In genomic region chr13:113865378-113865777, GRCm38 (mm10) we compare ENCODE assay signal across 13 mouse cellular contexts.
DNase-seq lines count a peak whose midpoint lies in the region; ATAC-seq and TF ChIP-seq lines count a peak whose summit lies in the region.
"Had no signal": no experiment of that assay in that cellular context is flagged by ENCODE, and none has a peak within 500 bp of the region (broad histone marks: within the 10 kb centered on the region; RNA-seq: fewer than 3 reads in every experiment).

No protein-coding gene starts in this region.

- H3K4me3 ChIP-seq in heart, embryonic 13.5 days = no peak overlapping the region
- H3K4me3 ChIP-seq in ES-Bruce4 (ENCODE audit: low read depth, low read length) = no peak overlapping the region
- no peak overlapping the region for H3K4me3 ChIP-seq in intestine, embryonic 15.5 days (replicated peaks)
- H3K4me3 ChIP-seq: embryonic facial prominence, embryonic 13.5 days; forebrain, embryonic 12.5 days; hindbrain, embryonic 12.5 days had no signal

- H3K9ac ChIP-seq in heart, embryonic 13.5 days = 0 out of 2 replicates have a peak overlapping the region, but pooled peaks have one; percentile 5
- H3K9ac ChIP-seq in ES-Bruce4 (ENCODE audit: low read depth, poor library complexity, severe bottlenecking) = no peak overlapping the region
- no peak overlapping the region for H3K9ac ChIP-seq in intestine, embryonic 15.5 days
- H3K9ac ChIP-seq: embryonic facial prominence, embryonic 13.5 days; forebrain, embryonic 12.5 days; hindbrain, embryonic 12.5 days had no signal

- H3K9me3 ChIP-seq in heart, embryonic 13.5 days = no peaks in the 10 kb centered on the region
- H3K9me3 ChIP-seq in ES-Bruce4 (replicated peaks; ENCODE audit: control insufficient read depth, insufficient read depth, low read length, poor library complexity, severe bottlenecking) = no peaks in the 10 kb centered on the region
- H3K9me3 ChIP-seq in intestine, embryonic 15.5 days = no peaks in the 10 kb centered on the region; the same call in 1 of the 2 replicates
- H3K9me3 ChIP-seq: embryonic facial prominence, embryonic 13.5 days; forebrain, embryonic 12.5 days; hindbrain, embryonic 12.5 days had no signal

- TF ChIP-seq CTCF in ES-Bruce4 (IDR thresholded peaks at IDR 0.05; ENCODE audit: low read depth, low read length) = no peak

- no peak for ATAC-seq in heart, embryonic 13.5 days (ENCODE audit: extremely low read depth, insufficient number of reproducible peaks, low FRiP score, low TSS enrichment)
- 0 out of 2 replicates have a peak, but pooled peaks have one; percentile 11 for ATAC-seq in common myeloid progenitor, adult 5-6 weeks (replicated peaks; ENCODE audit: low read depth, poor library complexity, severe bottlenecking)
- ATAC-seq in megakaryocyte progenitor cell, adult 5-6 weeks (replicated peaks; ENCODE audit: poor library complexity) = peak; percentile 19
- ATAC-seq in intestine, embryonic 15.5 days = no peak

- H3K4me2 ChIP-seq in heart, embryonic 13.5 days = no peak overlapping the region
- H3K4me2 ChIP-seq in intestine, embryonic 15.5 days (replicated peaks) = no peak overlapping the region
- H3K4me2 ChIP-seq: embryonic facial prominence, embryonic 13.5 days; forebrain, embryonic 12.5 days; hindbrain, embryonic 12.5 days had no signal

- TF ChIP-seq EP300 in ES-Bruce4 (IDR thresholded peaks at IDR 0.05; ENCODE audit: insufficient read depth, low read depth, low read length) = no peak

- no peak overlapping the region; the same call in 1 of the 2 replicates for H3K27ac ChIP-seq in heart, embryonic 13.5 days (replicated peaks)
- peak overlapping the region; percentile 81 for H3K27ac ChIP-seq in ES-Bruce4 (ENCODE audit: insufficient read depth, low read length)
- no peak overlapping the region for H3K27ac ChIP-seq in intestine, embryonic 15.5 days
- H3K27ac ChIP-seq: embryonic facial prominence, embryonic 13.5 days; forebrain, embryonic 12.5 days; hindbrain, embryonic 12.5 days had no signal

- no peaks in the 10 kb centered on the region for H3K36me3 ChIP-seq in heart, embryonic 13.5 days
- no peaks in the 10 kb centered on the region for H3K36me3 ChIP-seq in ES-Bruce4 (ENCODE audit: control insufficient read depth, insufficient read depth, low read length, poor library complexity, severe bottlenecking)
- no peaks in the 10 kb centered on the region for H3K36me3 ChIP-seq in intestine, embryonic 15.5 days
- H3K36me3 ChIP-seq: embryonic facial prominence, embryonic 13.5 days; forebrain, embryonic 12.5 days; hindbrain, embryonic 12.5 days had no signal

- no peak for DNase-seq in heart, adult 18-20 months
- DNase-seq in left cerebral cortex, postnatal 36 days (ENCODE audit: low spot score in 2 of 2) = no peak
- DNase-seq: kidney, adult 11 months had no signal

- H3K27me3 ChIP-seq in heart, embryonic 13.5 days (replicated peaks) = no peaks in the 10 kb centered on the region
- H3K27me3 ChIP-seq in ES-Bruce4 (ENCODE audit: control insufficient read depth, insufficient read depth, low read length, poor library complexity, severe bottlenecking) = no peaks in the 10 kb centered on the region
- no peaks in the 10 kb centered on the region for H3K27me3 ChIP-seq in intestine, embryonic 15.5 days (replicated peaks)
- H3K27me3 ChIP-seq: CH12.LX; embryonic facial prominence, embryonic 13.5 days; forebrain, embryonic 12.5 days; hindbrain, embryonic 12.5 days; Patski had no signal

- WGBS in heart, embryonic 13.5 days = 48% methylated on average over 6 of the region's 6 CpGs
- WGBS in intestine, embryonic 15.5 days = 67% methylated on average over 6 of the region's 6 CpGs

- intact Hi-C loops in left cerebral cortex, postnatal 36 days (cut with DNase I) = loop anchor here (2.0 kb wide), 1 partner anchor 71 kb away; the partner anchor contains the start of gene Arl15

- H3K4me1 ChIP-seq in heart, embryonic 13.5 days = peaks cover 41% of the 10 kb centered on the region
- H3K4me1 ChIP-seq in ES-Bruce4 (ENCODE audit: control insufficient read depth, insufficient read depth, low read length) = peaks cover 3% of the 10 kb centered on the region
- H3K4me1 ChIP-seq in intestine, embryonic 15.5 days (replicated peaks) = no peaks in the 10 kb centered on the region

- no peak for TF ChIP-seq POLR2A in ES-Bruce4 (IDR thresholded peaks at IDR 0.05; ENCODE audit: insufficient read depth, low read length)

Comparison
In these comparisons a context has a peak if more than half of its experiments do, and no peak if none do; other contexts are left out.
1. ATAC-seq: peak in common myeloid progenitor, adult 5-6 weeks (single experiment) and megakaryocyte progenitor cell, adult 5-6 weeks (single experiment); none in heart, embryonic 13.5 days (single experiment) and intestine, embryonic 15.5 days (single experiment).